ENCODE assay signal across 14 mouse cellular contexts in genomic region chr3:35403952-35404351, GRCm38 (mm10).
DNase-seq lines count a peak whose midpoint lies in the region; ATAC-seq lines count a peak whose summit lies in the region.
"Had no signal": no experiment of that assay in that cellular context is flagged by ENCODE, and none has a peak within 500 bp of the region (broad histone marks: within the 10 kb centered on the region; RNA-seq: fewer than 3 reads in every experiment).

No protein-coding gene starts in this region.

- DNase-seq in neural tube, embryonic 11.5 days (ENCODE audit: low spot score) = no peak
- DNase-seq in neural tube, embryonic 10.5 days (ENCODE audit: extremely low spot score, low spot score) = no peak
- no peak for DNase-seq in kidney, adult 18-20 months
- no peak for DNase-seq in layer of hippocampus, adult 18-20 months (ENCODE audit: low spot score in 2 of 2)
- DNase-seq: cerebellum, postnatal 10 days; kidney, adult 8-10 months; kidney, postnatal 25 days; liver; thymus, postnatal 36 days had no signal

- no peak for ATAC-seq in neural tube, embryonic 11.5 days (ENCODE audit: insufficient read depth, low FRiP score, low TSS enrichment)
- no peak for ATAC-seq in forebrain, embryonic 12.5 days (ENCODE audit: low FRiP score)
- no peak for ATAC-seq in hindbrain, embryonic 12.5 days (ENCODE audit: low FRiP score)
- ATAC-seq in midbrain, embryonic 15.5 days (replicated peaks) = no peak

- H3K9me3 ChIP-seq in neural tube, embryonic 11.5 days (ENCODE audit: control insufficient read depth, low read length) = no peaks in the 10 kb centered on the region
- H3K9me3 ChIP-seq in forebrain, embryonic 12.5 days = no peaks in the 10 kb centered on the region
- no peaks in the 10 kb centered on the region for H3K9me3 ChIP-seq in hindbrain, embryonic 12.5 days (replicated peaks)
- no peaks in the 10 kb centered on the region for H3K9me3 ChIP-seq in midbrain, embryonic 15.5 days
- H3K9me3 ChIP-seq: heart, embryonic 15.5 days had no signal

- H3K4me2 ChIP-seq in neural tube, embryonic 11.5 days (ENCODE audit: low read depth) = no peak overlapping the region
- H3K4me2 ChIP-seq in forebrain, embryonic 12.5 days = no peak overlapping the region
- H3K4me2 ChIP-seq in hindbrain, embryonic 12.5 days (replicated peaks) = no peak overlapping the region
- no peak overlapping the region for H3K4me2 ChIP-seq in midbrain, embryonic 15.5 days
- H3K4me2 ChIP-seq: heart, embryonic 15.5 days had no signal

- H3K36me3 ChIP-seq in neural tube, embryonic 11.5 days (ENCODE audit: control insufficient read depth, insufficient read depth, low read length) = no peaks in the 10 kb centered on the region
- H3K36me3 ChIP-seq in forebrain, embryonic 12.5 days (replicated peaks) = no peaks in the 10 kb centered on the region
- no peaks in the 10 kb centered on the region for H3K36me3 ChIP-seq in hindbrain, embryonic 12.5 days
- no peaks in the 10 kb centered on the region for H3K36me3 ChIP-seq in midbrain, embryonic 15.5 days (replicated peaks)
- H3K36me3 ChIP-seq: heart, embryonic 15.5 days had no signal

- peak overlapping the region; percentile 71 for H3K27ac ChIP-seq in neural tube, embryonic 11.5 days (ENCODE audit: low read depth, low read length)
- peak overlapping the region; percentile 96 for H3K27ac ChIP-seq in forebrain, embryonic 12.5 days
- peak overlapping the region; percentile 74 for H3K27ac ChIP-seq in hindbrain, embryonic 12.5 days
- H3K27ac ChIP-seq in midbrain, embryonic 15.5 days = peak overlapping the region; percentile 60
- H3K27ac ChIP-seq: heart, embryonic 15.5 days had no signal

- peaks cover 11% of the 10 kb centered on the region for H3K4me1 ChIP-seq in neural tube, embryonic 11.5 days (ENCODE audit: control insufficient read depth, insufficient read depth, low read length)
- peaks cover 37% of the 10 kb centered on the region for H3K4me1 ChIP-seq in forebrain, embryonic 12.5 days
- peaks cover 15% of the 10 kb centered on the region; the same call in 1 of the 2 replicates for H3K4me1 ChIP-seq in hindbrain, embryonic 12.5 days
- H3K4me1 ChIP-seq in midbrain, embryonic 15.5 days = peaks cover 7% of the 10 kb centered on the region; the same call in 1 of the 2 replicates

- no peak overlapping the region for H3K4me3 ChIP-seq in neural tube, embryonic 11.5 days (ENCODE audit: low read depth, low read length)
- no peak overlapping the region for H3K4me3 ChIP-seq in forebrain, embryonic 12.5 days (replicated peaks)
- H3K4me3 ChIP-seq in hindbrain, embryonic 12.5 days = no peak overlapping the region
- no peak overlapping the region for H3K4me3 ChIP-seq in midbrain, embryonic 15.5 days
- H3K4me3 ChIP-seq: erythroblast, embryonic 14.5 days; heart, embryonic 15.5 days had no signal

- no peak overlapping the region for H3K9ac ChIP-seq in neural tube, embryonic 11.5 days (ENCODE audit: low read length)
- H3K9ac ChIP-seq in forebrain, embryonic 12.5 days = no peak overlapping the region
- no peak overlapping the region for H3K9ac ChIP-seq in hindbrain, embryonic 12.5 days
- no peak overlapping the region for H3K9ac ChIP-seq in midbrain, embryonic 15.5 days
- H3K9ac ChIP-seq: heart, embryonic 15.5 days had no signal

- no peaks in the 10 kb centered on the region for H3K27me3 ChIP-seq in neural tube, embryonic 11.5 days (ENCODE audit: control insufficient read depth, insufficient read depth, low read length)
- H3K27me3 ChIP-seq in forebrain, embryonic 12.5 days = no peaks in the 10 kb centered on the region
- H3K27me3 ChIP-seq in hindbrain, embryonic 12.5 days = no peaks in the 10 kb centered on the region
- H3K27me3 ChIP-seq in midbrain, embryonic 15.5 days (replicated peaks) = no peaks in the 10 kb centered on the region
- H3K27me3 ChIP-seq: heart, embryonic 15.5 days had no signal

- WGBS in neural tube, embryonic 11.5 days = 57% methylated on average over 5 of the region's 5 CpGs
- WGBS in forebrain, embryonic 12.5 days = 39% methylated on average over 5 of the region's 5 CpGs
- WGBS in hindbrain, embryonic 12.5 days = 40% methylated on average over 5 of the region's 5 CpGs
- WGBS in midbrain, embryonic 15.5 days = 32% methylated on average over 5 of the region's 5 CpGs
